Mouse (Mus musculus) heart, embryonic 14.5 days (tissue): Measurements from ENCODE around the gene Cldn10. TPM values are rescaled to one million over a fixed set of nuclear protein-coding genes. Genes with fewer than 3 reads are reported as not detected.
"Not testable (repeated sequence)": the region's sequence is repeated elsewhere in the genome, so short reads cannot be mapped to it uniquely, and the experiment has no call there.

Experiments
- ATAC-seq: fragments of 200-750 bp; cut with Nextera tagmentation; 2 replicates; pipeline ENCODE4 v1.8.0; 2017; ENCODE audit warnings: low read depth, moderate TSS enrichment; ENCODE audit not compliant: insufficient number of reproducible peaks, insufficient read depth, low FRiP score
- H3K27ac ChIP-seq, 2 experiments: fragments of 200-500 bp in 1 of 2; fragments of 300-500 bp in 1 of 2; sonication (generic) in 1 of 2; replicated peaks in 1 of 2; 2 replicates each; pipeline ENCODE4 v1.5.1; 2012 to 2014; ENCODE audit warnings: low read depth in 2 of 2, low read length in 2 of 2, control low read depth in 1 of 2, mild to moderate bottlenecking in 1 of 2, mixed read lengths in 1 of 2; ENCODE audit not compliant: control insufficient read depth in 1 of 2, insufficient read depth in 1 of 2
- H3K27me3 ChIP-seq: fragments of 300-500 bp; sonication (generic); 2 replicates; pipeline ENCODE4 v1.6.1; 2014; ENCODE audit warnings: mild to moderate bottlenecking, low read length, control low read depth; ENCODE audit not compliant: control insufficient read depth, insufficient read depth
- H3K36me3 ChIP-seq: fragments of 300-500 bp; sonication (generic); 2 replicates; pipeline ENCODE4 v1.6.1; 2014; ENCODE audit warnings: mild to moderate bottlenecking, control low read depth, low read length, mixed read lengths; ENCODE audit not compliant: control insufficient read depth, insufficient read depth
- H3K4me1 ChIP-seq, 2 experiments: fragments of 200-500 bp in 1 of 2; fragments of 300-500 bp in 1 of 2; sonication (generic) in 1 of 2; 2 replicates each; pipeline ENCODE4 v1.6.1; 2012 to 2014; ENCODE audit warnings: low read length in 2 of 2, control low read depth in 1 of 2, mixed read lengths in 1 of 2; ENCODE audit not compliant: control insufficient read depth in 2 of 2, insufficient read depth in 2 of 2
- H3K4me2 ChIP-seq: fragments of 300-500 bp; sonication (generic); 2 replicates; pipeline ENCODE4 v1.6.1; 2014; ENCODE audit warnings: mild to moderate bottlenecking, low read length
- H3K4me3 ChIP-seq, 2 experiments: fragments of 200-500 bp in 1 of 2; fragments of 300-500 bp in 1 of 2; sonication (generic) in 1 of 2; 2 replicates each; pipeline ENCODE4 v1.5.1; 2012 to 2014; ENCODE audit warnings: low read length in 2 of 2, mild to moderate bottlenecking in 2 of 2, control low read depth in 1 of 2, low read depth in 1 of 2, moderate library complexity in 1 of 2; ENCODE audit not compliant: control insufficient read depth in 1 of 2, insufficient read depth in 1 of 2
- H3K9ac ChIP-seq: fragments of 300-500 bp; sonication (generic); 2 replicates; pipeline ENCODE4 v1.6.1; 2014; ENCODE audit warnings: mild to moderate bottlenecking, low read length
- H3K9me3 ChIP-seq: fragments of 300-500 bp; sonication (generic); 2 replicates; pipeline ENCODE4 v1.6.1; 2016; ENCODE audit warnings: low read length, control low read depth; ENCODE audit not compliant: control insufficient read depth
- WGBS: fragments of 180-500 bp; shearing (Covaris S2); extraction: QIAGEN DNeasy Blood & Tissue Kit; methylation state at CpG from one replicate; pipeline ENCODE4 v1.1.7; 2014; 5-methylcytosine and 5-hydroxymethylcytosine counted together
- polyA plus RNA-seq: library from polyadenylated mRNA; unstranded; fragments of >200 nt; fragmentation: Nextera tagmentation; extraction: Ambion mirVana; gene quantifications from 2 replicates; pipeline ENCODE4 v1.2.1, GENCODE M21; 2014

Gene Cldn10
- polyA plus RNA-seq, 1 experiment from 2014 or later: 0.45 TPM

- 84% methylated on average over 3 of the region's 3 CpGs for WGBS
- H3K4me2 ChIP-seq: no peak overlapping the region
- H3K4me3 ChIP-seq: no peak overlapping the region
- no peak overlapping the region for H3K27ac ChIP-seq
- H3K36me3 ChIP-seq: no peaks in the 10 kb centered on the region
- H3K9me3 ChIP-seq: no peaks in the 10 kb centered on the region
- no peak overlapping the region for H3K9ac ChIP-seq
- no peaks in the 10 kb centered on the region for H3K4me1 ChIP-seq
- ATAC-seq: no peak
- H3K27me3 ChIP-seq: no peaks in the 10 kb centered on the region
These were observed 31.1 kb upstream of the Cldn10 start for GRCm38 (mm10) chr14:118756566-118756965.

GRCm38 (mm10) chr14:118763362-118763761 is 24.3 kb upstream of the Cldn10 start:
- H3K9ac ChIP-seq, H3K4me3 ChIP-seq, ATAC-seq, H3K4me2 ChIP-seq, H3K36me3 ChIP-seq, H3K27ac ChIP-seq, H3K9me3 ChIP-seq, H3K4me1 ChIP-seq, H3K27me3 ChIP-seq: not testable (repeated sequence)
- WGBS: 87% methylated on average over 13 of the region's 13 CpGs

DNA sequence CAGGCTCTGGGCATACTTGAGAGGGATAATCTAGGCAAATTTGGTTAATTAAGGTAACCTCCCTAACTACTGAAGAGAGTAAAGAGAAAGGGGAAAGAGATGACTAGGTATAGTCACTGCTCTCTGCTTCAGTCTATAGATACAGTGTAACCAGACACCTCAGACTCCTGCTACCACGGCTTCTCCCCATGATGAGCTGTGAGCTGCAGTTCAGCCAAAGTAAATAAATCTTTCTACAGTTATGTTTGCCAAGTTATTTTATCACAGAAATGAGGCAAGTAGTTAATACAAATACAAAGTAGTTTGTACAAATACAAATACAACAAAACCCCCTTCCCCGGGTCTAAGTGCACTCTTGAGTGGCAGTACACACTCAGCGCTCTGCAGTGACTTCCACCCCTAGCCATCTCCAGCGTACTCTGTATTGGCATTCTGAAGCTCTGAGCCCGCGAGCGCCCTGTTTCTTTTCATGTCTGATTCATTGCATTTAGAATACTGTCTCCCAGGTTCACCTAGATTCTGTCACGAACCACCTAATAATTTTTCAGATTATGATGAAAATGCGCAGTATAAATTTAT is 23.7 kb upstream of the Cldn10 start:
- Histone ChIP-seq H3K36me3 (no peaks in the 10 kb centered on the region), H3K27me3 (no peaks in the 10 kb centered on the region), H3K4me1 (no peaks in the 10 kb centered on the region), H3K27ac (no peak overlapping the region), H3K4me2 (no peak overlapping the region), H3K4me3 (no peak overlapping the region), H3K9ac (no peak overlapping the region), H3K9me3 (no peaks in the 10 kb centered on the region)
- ATAC-seq: no peak
- 74% methylated on average over 9 of the region's 9 CpGs for WGBS

- ATAC-seq: no peak
- H3K9ac ChIP-seq: no peak overlapping the region
These were observed 22.4 kb upstream of the Cldn10 start for GRCm38 (mm10) chr14:118765306-118765705.

DNA sequence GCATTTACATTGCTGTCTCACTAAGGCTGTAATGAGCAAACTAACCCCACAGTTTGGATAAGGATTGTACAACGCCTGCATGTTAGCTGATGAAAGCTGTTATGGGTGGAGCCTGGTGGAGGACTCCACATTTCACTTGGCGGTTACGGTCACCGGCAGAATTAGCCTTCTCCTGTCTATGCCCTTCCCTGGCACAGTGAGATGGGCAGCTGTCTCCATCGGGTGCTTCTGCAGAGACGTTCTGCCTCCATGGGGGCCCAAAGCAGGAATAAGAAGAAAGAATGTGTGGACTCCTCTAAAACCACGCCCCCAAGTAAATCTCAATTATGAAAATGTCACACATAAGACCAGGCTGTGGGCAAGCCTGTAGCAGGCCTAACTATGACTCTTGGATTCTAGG is 21.8 kb upstream of the Cldn10 start:
- Histone ChIP-seq H3K4me1 (no peaks in the 10 kb centered on the region), H3K9me3 (no peaks in the 10 kb centered on the region), H3K27ac (no peak overlapping the region), H3K36me3 (no peaks in the 10 kb centered on the region), H3K9ac (no peak overlapping the region), H3K4me3 (no peak overlapping the region), H3K27me3 (peaks cover 3% of the 10 kb centered on the region; the same call in 1 of the 2 replicates), H3K4me2 (no peak overlapping the region)
- ATAC-seq: no peak
- WGBS: 61% methylated on average over 7 of the region's 7 CpGs

More at GRCm38 (mm10) chr14:118765306-118765705, 22.4 kb upstream of the Cldn10 start:
- Histone ChIP-seq H3K27me3 (peaks cover 3% of the 10 kb centered on the region; the same call in 1 of the 2 replicates), H3K27ac (no peak overlapping the region), H3K4me1 (no peaks in the 10 kb centered on the region), H3K9me3 (no peaks in the 10 kb centered on the region), H3K36me3 (no peaks in the 10 kb centered on the region), H3K4me3 (no peak overlapping the region), H3K4me2 (no peak overlapping the region)
- 73% methylated on average over 7 of the region's 7 CpGs for WGBS

DNA sequence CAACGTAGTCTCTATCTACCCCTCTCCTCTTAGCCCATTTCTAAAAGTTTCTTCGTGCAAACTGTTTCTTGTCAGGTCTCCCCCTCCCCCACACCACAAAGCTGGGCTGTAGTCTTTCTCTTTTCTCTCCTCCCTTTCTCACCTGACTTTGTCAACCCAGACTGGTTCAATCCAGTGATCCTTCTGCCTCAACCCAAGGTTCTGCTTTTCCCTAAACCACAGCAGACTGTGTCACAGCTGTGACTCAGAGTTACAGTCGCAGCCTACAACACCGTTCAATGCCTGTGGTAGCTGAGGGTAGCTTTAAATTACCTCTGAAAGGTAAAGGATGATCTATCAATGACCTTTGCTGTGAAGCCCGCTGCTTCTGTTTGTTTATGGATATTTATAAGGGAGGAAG is 21.3 kb upstream of the Cldn10 start:
- Histone ChIP-seq H3K36me3 (no peaks in the 10 kb centered on the region), H3K4me1 (no peaks in the 10 kb centered on the region), H3K4me2 (no peak overlapping the region), H3K9ac (no peak overlapping the region), H3K27me3 (peaks cover 3% of the 10 kb centered on the region; the same call in 1 of the 2 replicates), H3K27ac (no peak overlapping the region), H3K9me3 (no peaks in the 10 kb centered on the region), H3K4me3 (no peak overlapping the region)
- 65% methylated on average over 5 of the region's 5 CpGs for WGBS
- ATAC-seq: no peak

- Histone ChIP-seq H3K27me3 (peaks cover 3% of the 10 kb centered on the region; the same call in 1 of the 2 replicates), H3K36me3 (no peaks in the 10 kb centered on the region), H3K9me3 (no peaks in the 10 kb centered on the region), H3K27ac (no peak overlapping the region), H3K4me2 (no peak overlapping the region), H3K4me1 (no peaks in the 10 kb centered on the region), H3K4me3 (no peak overlapping the region), H3K9ac (no peak overlapping the region)
- ATAC-seq: peak; percentile 68; the same call in 1 of the 2 replicates
- 33% methylated on average over 14 of the region's 14 CpGs for WGBS
These were observed 19.9 kb upstream of the Cldn10 start for GRCm38 (mm10) chr14:118767673-118768353.
